Mouse (Mus musculus) cerebellum, adult (tissue): ENCODE measurements around the gene Myh6.

Experiments
- ATAC-seq: cut with Nextera tagmentation; 2 replicates; pipeline ENCODE4 v1.9.2; 2017; ENCODE audit warnings: mild to moderate bottlenecking, moderate library complexity, mixed read lengths; ENCODE audit not compliant: insufficient number of reproducible peaks, low FRiP score, low TSS enrichment

Gene Myh6

DNA sequence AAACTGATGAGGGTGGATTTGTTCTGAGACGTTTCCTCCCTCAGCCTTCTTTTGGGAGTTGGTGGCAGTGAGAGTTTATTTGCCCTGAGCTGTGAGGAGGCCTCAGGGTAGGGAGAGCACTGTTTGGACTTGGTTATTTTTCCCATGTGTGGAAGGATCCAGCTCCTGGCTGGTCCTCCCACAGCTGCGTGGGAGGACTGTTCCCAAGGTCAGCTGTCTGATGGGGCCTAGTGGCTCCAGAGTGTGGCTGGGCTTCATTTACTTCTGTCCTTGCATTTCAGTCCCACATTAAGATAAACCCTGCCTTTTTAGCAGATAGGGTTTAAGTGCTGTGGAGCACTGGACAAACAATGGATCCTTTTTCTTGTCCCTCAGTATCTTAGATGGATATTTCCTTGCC lies 69.3 kb downstream of the Myh6 start:
- ATAC-seq = no peak

DNA sequence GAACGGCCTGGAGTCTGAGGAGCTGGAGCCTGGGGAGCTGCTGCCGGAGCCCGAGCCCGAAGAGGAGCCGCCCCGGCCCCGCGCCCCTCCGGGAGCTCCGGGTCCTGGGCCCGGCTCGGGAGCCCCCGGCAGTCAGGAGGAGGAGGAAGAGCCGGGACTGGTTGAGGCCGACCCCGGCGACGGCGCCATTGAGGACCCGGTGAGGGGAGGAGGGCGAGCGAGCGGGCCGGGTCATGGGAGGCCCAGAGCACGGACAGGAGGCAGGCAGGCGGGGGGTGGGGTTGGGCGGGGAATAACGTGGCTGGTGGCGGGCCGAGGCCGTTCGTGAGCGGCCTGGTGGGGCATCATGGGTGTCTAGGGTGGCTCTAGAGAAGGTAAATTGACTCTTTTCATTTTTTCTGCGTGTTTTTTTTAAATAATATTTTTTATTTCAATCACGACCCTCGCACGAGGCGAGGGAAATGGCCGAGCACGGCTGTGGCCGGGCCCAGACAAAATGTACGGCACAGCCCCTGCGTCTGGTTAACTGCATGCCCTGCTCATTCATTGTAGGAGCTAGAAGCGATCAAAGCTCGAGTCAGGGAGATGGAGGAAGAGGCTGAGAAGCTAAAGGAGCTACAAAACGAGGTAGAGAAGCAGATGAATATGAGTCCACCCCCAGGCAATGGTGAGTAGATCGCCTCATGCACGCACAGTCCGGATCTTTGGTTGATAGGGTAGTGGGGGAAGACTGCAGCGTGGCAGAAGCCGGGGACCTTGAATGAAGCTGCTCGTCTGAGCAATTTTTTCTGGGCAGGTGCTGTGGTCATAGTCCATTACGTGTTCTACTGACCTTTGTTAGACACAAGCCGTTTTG lies 72.2 kb downstream of the Myh6 start:
- ATAC-seq = peak; percentile 18; the same call in 1 of the 2 replicates

DNA sequence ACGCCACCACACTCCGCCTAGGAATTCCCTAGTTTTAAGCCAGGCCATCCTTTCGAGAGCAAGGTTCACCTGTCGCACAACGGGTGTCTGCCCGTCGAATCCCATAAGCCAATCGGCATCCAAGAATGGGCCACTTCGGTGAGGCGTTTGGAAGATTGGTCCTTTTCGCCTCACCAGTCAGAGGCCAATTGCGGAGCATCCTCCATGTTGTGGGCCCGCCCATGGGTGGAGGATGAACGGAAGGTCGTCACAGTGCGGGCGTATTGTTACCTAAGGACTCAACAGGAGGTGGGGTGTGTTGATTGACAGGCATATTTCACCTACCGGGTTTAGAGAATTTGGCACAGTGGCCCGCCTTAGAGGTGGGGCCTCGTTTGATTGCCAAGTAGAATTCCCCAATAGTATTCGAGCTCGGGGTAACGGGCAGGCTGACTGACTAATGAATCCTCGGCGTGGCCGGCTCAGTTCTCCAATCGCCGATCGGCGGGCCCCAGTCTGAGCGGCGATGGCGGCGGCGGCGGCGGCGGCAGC lies 73.0 kb downstream of the Myh6 start:
- peak; percentile 97 for ATAC-seq

DNA sequence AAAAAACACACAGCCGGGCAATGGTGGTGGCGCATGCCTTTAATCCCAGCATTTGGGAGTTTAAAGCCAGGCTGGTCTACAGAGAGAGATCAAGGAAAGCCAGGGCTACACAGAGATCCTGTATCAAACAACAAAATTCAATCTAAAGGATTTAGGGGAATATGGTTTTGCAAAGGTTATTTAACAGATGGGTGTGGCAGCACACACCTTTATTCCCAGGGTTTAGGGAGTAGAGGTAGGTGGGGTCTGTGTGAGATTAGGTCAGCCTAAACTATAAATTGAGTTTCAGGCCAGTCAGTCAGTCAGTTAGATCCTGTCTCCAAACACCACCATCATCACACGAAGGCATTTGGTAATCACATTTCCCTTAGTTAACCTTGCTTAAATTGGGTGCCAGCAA lies 74.5 kb downstream of the Myh6 start, which contains the start of gene Pabpn1:
Gene Pabpn1, plus strand, starts transcription at position 301 of the 400 bp plus-strand sequence.
- ATAC-seq = no peak
